Mouse (Mus musculus): Measurements from ENCODE around the gene Ccdc12. TPM values are rescaled to one million over a fixed set of nuclear protein-coding genes. Genes with fewer than 3 reads are reported as not detected.

Gene Ccdc12
- polyA plus RNA-seq, 1 experiment from 2014 or later, result 106 TPM

DNA sequence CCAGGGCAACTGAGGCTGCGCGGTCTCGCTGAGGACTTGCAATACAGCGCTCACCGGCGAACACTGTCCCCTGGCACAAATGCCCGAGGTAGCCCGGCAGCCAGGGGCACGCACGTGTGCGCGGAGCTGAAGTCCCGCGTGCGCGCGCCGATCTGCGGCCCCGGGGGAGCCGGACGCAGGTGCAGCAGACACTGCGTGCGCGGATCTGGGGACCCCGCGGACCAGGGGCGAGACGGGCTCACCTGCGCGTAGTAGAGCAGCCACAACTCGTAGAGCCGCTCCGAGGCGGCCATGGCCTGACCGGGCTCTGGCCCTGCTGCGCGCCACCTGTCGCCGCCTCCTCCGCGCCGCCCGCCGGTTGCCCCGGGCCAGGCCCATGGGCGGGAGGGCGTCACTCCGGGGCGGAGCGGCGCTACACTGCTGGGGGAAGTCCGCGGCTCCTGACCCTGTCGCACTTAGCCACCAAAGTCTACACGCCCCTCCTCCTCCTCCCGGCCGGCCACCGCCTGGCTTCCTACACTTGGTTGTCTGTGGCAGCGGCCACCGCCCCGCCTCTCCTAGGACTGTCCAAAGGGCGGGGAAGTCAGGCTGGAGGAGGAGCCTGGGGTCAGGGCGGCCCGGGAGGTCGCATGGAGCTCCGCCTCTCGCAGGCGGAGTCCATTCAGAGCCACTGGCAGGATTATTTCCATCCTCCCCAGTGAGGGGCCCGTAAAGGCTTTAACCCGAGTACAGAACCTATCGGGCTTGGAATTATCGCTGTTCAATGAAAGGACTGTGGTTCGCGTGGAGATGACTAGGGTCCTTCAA lies 2.4 kb upstream of the Ccdc12 start, which contains the start of gene Nbeal2:
Gene Nbeal2, minus strand, starts transcription at position 507 of the 807 bp plus-strand sequence.
- Histone ChIP-seq H3K9me3 (ENCODE audit: control insufficient read depth, low read length) (no peaks in the 10 kb centered on the region), H3K4me2 (ENCODE audit: low read length) (peak within 1 kb of the TSS; percentile 98), H3K9ac (replicated peaks; ENCODE audit: low read length) (peak within 1 kb of the TSS; percentile 67), H3K27ac (replicated peaks; ENCODE audit: low read depth, low read length) (0 out of 2 replicates have a peak within 1 kb of the TSS, but pooled peaks have one; percentile 26), H3K27me3 (ENCODE audit: control insufficient read depth, insufficient read depth, low read length) (peaks cover 12% of the 10 kb centered on the region; the same call in 1 of the 2 replicates), H3K36me3 (ENCODE audit: control insufficient read depth, insufficient read depth, low read length) (no peaks in the 10 kb centered on the region), H3K4me3 (replicated peaks; ENCODE audit: low read depth, low read length) (peak within 1 kb of the TSS; percentile 70), H3K4me1 (ENCODE audit: control insufficient read depth, insufficient read depth, low read length) (peaks cover 47% of the 10 kb centered on the region)
- WGBS, result under 1% methylated on average over 74 of the region's 75 CpGs
- ATAC-seq (ENCODE audit: low FRiP score, low TSS enrichment), result peak; percentile 68
- DNase-seq, result peak; percentile 83

DNA sequence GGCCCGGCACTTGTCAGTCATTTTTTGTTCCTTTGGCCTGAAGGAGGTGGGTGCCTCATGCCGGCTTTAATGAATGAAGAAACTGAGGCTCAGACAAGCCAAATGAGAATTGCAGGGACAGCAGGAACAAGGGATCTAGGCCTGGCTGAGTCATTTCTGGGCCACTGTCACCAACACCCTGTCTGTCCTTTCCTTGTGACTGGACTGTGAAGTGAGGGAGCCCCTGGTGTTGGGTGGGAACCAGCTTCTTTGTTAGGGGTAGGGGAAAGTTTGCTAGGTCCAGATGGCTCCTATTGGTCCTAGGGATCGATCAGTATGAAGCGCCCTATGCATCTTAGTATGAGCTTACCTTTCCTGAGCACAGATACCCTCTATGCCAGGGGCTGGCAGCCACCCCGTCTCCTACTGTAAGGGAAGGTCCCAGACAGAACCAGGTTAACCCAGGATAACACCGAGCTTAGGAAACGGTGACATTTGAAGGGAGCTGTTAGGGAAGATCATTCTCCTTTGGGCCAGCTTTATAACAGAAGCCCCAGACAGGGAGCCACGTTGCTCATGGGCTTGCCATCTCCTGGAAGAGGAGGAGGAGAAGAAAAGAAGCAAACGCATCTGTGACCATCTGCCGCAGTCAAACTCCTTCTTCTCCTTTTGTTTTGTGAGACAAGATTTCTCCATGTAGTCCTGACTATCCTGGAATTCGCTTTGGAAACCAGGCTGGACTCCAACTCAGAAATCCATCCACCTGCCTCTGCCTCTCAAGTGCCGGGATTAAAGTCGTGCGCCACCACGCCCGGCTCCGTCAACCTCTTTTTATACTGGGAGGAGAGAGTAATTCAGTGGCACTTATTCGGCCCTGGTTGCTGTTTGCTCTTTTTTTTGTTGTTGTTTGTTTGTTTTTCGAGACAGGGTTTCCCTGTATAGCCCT lies 1.3 kb upstream of the Ccdc12 start:
- H3K9ac ChIP-seq (replicated peaks; ENCODE audit: low read length), result peak overlapping the region; percentile 67; the same call in 1 of the 2 replicates
- ATAC-seq (ENCODE audit: low FRiP score, low TSS enrichment) (no peak), DNase-seq (no peak)
- WGBS, result 80% methylated on average over 19 of the region's 19 CpGs
- H3K4me2 ChIP-seq (ENCODE audit: low read length), result peak overlapping the region; percentile 98
- H3K36me3 ChIP-seq (ENCODE audit: control insufficient read depth, insufficient read depth, low read length), result no peaks in the 10 kb centered on the region
- H3K9me3 ChIP-seq (ENCODE audit: control insufficient read depth, low read length), result no peaks in the 10 kb centered on the region
- peaks cover 12% of the 10 kb centered on the region; the same call in 1 of the 2 replicates for H3K27me3 ChIP-seq (ENCODE audit: control insufficient read depth, insufficient read depth, low read length)
- H3K4me1 ChIP-seq (ENCODE audit: control insufficient read depth, insufficient read depth, low read length), result peaks cover 36% of the 10 kb centered on the region
- no peak overlapping the region for H3K27ac ChIP-seq (replicated peaks; ENCODE audit: low read depth, low read length)
- H3K4me3 ChIP-seq (replicated peaks; ENCODE audit: low read depth, low read length), result peak overlapping the region; percentile 70; the same call in 1 of the 2 replicates

DNA sequence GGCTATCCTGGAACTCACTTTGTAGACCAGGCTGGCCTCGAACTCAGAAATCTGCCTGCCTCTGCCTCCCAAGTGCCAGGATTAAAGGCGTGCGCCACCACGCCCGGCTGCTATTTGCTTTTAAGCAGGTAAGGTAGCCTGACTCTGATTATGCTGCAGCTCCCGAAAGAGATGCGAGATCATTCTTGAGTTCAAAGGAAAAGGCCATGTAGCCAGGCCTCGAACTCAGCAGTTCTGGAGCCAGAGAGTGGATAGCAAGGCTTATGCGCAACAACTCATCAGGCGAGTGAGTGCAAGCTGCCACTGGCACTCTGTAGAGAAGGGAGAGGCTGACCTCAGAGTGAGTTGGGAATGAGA lies 674 bp upstream of the Ccdc12 start:
- no peak for DNase-seq
- no peak for ATAC-seq (ENCODE audit: low FRiP score, low TSS enrichment)
- Histone ChIP-seq H3K27ac (replicated peaks; ENCODE audit: low read depth, low read length) (peak overlapping the region; percentile 89), H3K4me2 (ENCODE audit: low read length) (peak overlapping the region; percentile 69), H3K9me3 (ENCODE audit: control insufficient read depth, low read length) (no peaks in the 10 kb centered on the region), H3K9ac (replicated peaks; ENCODE audit: low read length) (peak overlapping the region; percentile 40), H3K4me3 (replicated peaks; ENCODE audit: low read depth, low read length) (peak overlapping the region; percentile 58), H3K27me3 (ENCODE audit: control insufficient read depth, insufficient read depth, low read length) (peaks cover 12% of the 10 kb centered on the region; the same call in 1 of the 2 replicates), H3K36me3 (ENCODE audit: control insufficient read depth, insufficient read depth, low read length) (no peaks in the 10 kb centered on the region), H3K4me1 (ENCODE audit: control insufficient read depth, insufficient read depth, low read length) (peaks cover 30% of the 10 kb centered on the region)
- 83% methylated on average over 10 of the region's 10 CpGs for WGBS

DNA sequence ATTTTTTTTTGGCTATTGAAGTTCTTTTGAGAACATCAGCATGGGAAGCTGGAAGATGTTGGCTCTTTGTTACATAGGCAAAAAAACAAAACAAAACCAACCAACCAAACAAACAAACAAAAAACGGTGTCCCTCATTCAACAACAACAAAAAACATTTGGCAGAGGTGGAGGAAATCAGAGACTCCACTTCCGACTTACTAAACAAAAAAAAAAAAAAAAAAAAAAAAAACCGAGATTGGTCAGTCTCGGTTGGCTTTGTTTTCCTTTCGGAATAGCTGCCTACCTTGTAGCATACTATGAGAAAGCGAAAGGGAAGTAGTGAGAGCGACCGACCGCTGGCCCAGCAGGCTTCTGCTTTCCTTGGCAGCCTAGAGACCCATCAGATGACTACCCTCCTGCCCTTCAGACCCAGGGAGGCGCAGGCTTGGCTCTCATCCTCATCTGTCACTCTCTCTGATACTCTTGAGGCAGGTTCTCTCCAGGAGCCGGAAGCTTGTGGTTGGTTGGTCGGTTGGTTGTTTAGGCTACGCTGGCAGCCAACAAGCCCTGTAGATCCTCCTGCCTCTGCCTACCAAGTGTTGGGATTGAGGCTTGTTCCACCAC lies 1.3 kb downstream of the Ccdc12 start:
- H3K9me3 ChIP-seq (ENCODE audit: control insufficient read depth, low read length), result no peaks in the 10 kb centered on the region
- ATAC-seq (ENCODE audit: low FRiP score, low TSS enrichment) (no peak), DNase-seq (no peak)
- 0 out of 2 replicates have a peak overlapping the region, but pooled peaks have one; percentile 71 for H3K9ac ChIP-seq (replicated peaks; ENCODE audit: low read length)
- H3K36me3 ChIP-seq (ENCODE audit: control insufficient read depth, insufficient read depth, low read length), result no peaks in the 10 kb centered on the region
- peaks cover 29% of the 10 kb centered on the region for H3K4me1 ChIP-seq (ENCODE audit: control insufficient read depth, insufficient read depth, low read length)
- peak overlapping the region; percentile 58 for H3K4me3 ChIP-seq (replicated peaks; ENCODE audit: low read depth, low read length)
- H3K4me2 ChIP-seq (ENCODE audit: low read length), result peak overlapping the region; percentile 69
- H3K27me3 ChIP-seq (ENCODE audit: control insufficient read depth, insufficient read depth, low read length), result peaks cover 8% of the 10 kb centered on the region; the same call in 1 of the 2 replicates
- no peak overlapping the region for H3K27ac ChIP-seq (replicated peaks; ENCODE audit: low read depth, low read length)
- WGBS, result 84% methylated on average over 13 of the region's 13 CpGs

DNA sequence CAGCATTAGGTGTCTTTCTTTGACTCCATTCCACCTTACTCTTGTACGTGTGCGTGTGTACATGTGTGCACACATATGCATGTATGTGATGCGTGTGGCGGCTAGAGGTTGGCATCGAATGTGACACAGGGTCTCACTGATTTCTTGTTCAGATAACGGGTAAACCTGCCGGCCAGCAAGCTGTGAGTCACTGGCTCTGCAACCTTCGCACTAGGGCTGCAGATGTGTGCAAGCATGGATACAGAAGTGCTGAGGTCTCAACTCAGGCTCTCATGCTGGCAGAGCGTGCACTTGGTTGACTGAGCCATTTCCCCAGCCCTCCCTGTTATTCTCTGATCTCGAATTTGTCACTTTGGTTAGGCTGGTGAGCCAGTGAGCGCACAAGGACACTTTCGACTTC lies 3.2 kb downstream of the Ccdc12 start:
- H3K4me1 ChIP-seq (ENCODE audit: control insufficient read depth, insufficient read depth, low read length), result peaks cover 17% of the 10 kb centered on the region
- H3K27me3 ChIP-seq (ENCODE audit: control insufficient read depth, insufficient read depth, low read length), result no peaks in the 10 kb centered on the region
- H3K36me3 ChIP-seq (ENCODE audit: control insufficient read depth, insufficient read depth, low read length), result no peaks in the 10 kb centered on the region
- no peak overlapping the region for H3K9ac ChIP-seq (replicated peaks; ENCODE audit: low read length)
- no peak overlapping the region for H3K27ac ChIP-seq (replicated peaks; ENCODE audit: low read depth, low read length)
- H3K4me2 ChIP-seq (ENCODE audit: low read length), result no peak overlapping the region
- DNase-seq (no peak), ATAC-seq (ENCODE audit: low FRiP score, low TSS enrichment) (no peak)
- no peak overlapping the region for H3K4me3 ChIP-seq (replicated peaks; ENCODE audit: low read depth, low read length)
- H3K9me3 ChIP-seq (ENCODE audit: control insufficient read depth, low read length), result no peaks in the 10 kb centered on the region
- 97% methylated on average over 12 of the region's 12 CpGs for WGBS

DNA sequence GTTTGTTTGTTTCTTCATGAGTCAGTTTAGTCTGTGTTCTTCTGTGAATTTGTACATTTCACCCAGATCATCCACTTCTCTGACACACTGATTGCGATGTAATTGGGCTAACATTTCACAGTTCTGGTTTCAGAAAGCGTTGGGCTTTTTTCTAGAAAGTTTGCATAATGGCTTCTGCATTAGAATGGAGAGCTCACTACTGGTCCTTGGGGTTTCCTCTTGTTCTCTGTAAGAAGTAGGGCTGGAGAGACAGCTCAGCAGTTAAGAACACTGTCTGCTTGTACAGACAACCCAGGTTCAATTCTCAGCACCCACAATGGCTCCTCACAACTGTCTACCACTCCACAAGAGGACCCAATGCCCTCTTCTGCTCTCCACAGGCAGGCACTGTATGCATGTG lies 3.9 kb downstream of the Ccdc12 start:
- H3K4me1 ChIP-seq (ENCODE audit: control insufficient read depth, insufficient read depth, low read length), result peaks cover 19% of the 10 kb centered on the region
- no peak overlapping the region for H3K9ac ChIP-seq (replicated peaks; ENCODE audit: low read length)
- no peak overlapping the region for H3K4me2 ChIP-seq (ENCODE audit: low read length)
- H3K27me3 ChIP-seq (ENCODE audit: control insufficient read depth, insufficient read depth, low read length), result no peaks in the 10 kb centered on the region
- no peaks in the 10 kb centered on the region for H3K36me3 ChIP-seq (ENCODE audit: control insufficient read depth, insufficient read depth, low read length)
- no peaks in the 10 kb centered on the region for H3K9me3 ChIP-seq (ENCODE audit: control insufficient read depth, low read length)
- H3K4me3 ChIP-seq (replicated peaks; ENCODE audit: low read depth, low read length), result no peak overlapping the region
- WGBS, result 88% methylated on average over 2 of the region's 2 CpGs
- H3K27ac ChIP-seq (replicated peaks; ENCODE audit: low read depth, low read length), result no peak overlapping the region
- ATAC-seq (ENCODE audit: low FRiP score, low TSS enrichment) (no peak), DNase-seq (no peak)

DNA sequence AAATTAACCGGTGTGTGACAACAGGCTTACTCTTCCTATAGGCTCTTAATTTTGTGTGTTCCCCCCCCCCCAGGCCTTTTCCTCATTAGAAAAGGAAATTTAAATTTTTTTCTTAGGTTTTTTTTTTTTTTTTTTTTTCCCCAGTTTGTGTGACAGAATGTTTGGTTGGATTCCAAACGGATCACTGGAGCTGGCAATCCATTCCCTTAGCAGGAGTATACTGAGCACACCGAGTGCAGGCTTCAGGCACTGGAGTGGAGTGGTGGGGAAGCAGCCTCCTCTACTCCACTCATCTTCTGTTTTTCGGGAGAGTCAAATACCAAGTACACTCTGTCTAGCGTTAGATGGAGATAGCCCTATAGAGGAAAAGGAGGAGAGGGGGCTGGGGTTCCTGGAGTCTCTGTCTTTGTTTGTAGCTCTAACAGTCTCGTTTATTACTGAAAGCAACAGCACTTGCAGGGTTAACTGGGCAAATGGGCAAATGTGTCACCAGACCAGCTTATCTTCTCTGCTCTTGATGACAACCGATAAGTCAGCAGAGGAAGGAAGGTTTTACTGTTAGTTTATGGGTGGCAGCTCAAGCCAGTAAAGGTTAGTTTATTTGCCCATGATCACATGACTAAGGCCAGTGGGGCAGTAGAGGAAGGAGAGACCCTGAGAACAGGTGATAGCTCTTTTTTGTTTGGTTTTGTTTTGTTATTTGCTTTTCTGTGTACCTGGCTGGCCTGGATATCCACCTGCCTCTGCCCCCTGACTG lies 4.7 kb downstream of the Ccdc12 start:
- ATAC-seq (ENCODE audit: low FRiP score, low TSS enrichment) (no peak), DNase-seq (no peak)
- no peak overlapping the region for H3K9ac ChIP-seq (replicated peaks; ENCODE audit: low read length)
- no peaks in the 10 kb centered on the region for H3K9me3 ChIP-seq (ENCODE audit: control insufficient read depth, low read length)
- no peak overlapping the region for H3K27ac ChIP-seq (replicated peaks; ENCODE audit: low read depth, low read length)
- no peak overlapping the region for H3K4me2 ChIP-seq (ENCODE audit: low read length)
- WGBS, result 88% methylated on average over 7 of the region's 7 CpGs
- H3K4me1 ChIP-seq (ENCODE audit: control insufficient read depth, insufficient read depth, low read length), result peaks cover 18% of the 10 kb centered on the region; the same call in 1 of the 2 replicates
- no peaks in the 10 kb centered on the region for H3K36me3 ChIP-seq (ENCODE audit: control insufficient read depth, insufficient read depth, low read length)
- H3K4me3 ChIP-seq (replicated peaks; ENCODE audit: low read depth, low read length), result no peak overlapping the region
- H3K27me3 ChIP-seq (ENCODE audit: control insufficient read depth, insufficient read depth, low read length), result no peaks in the 10 kb centered on the region

DNA sequence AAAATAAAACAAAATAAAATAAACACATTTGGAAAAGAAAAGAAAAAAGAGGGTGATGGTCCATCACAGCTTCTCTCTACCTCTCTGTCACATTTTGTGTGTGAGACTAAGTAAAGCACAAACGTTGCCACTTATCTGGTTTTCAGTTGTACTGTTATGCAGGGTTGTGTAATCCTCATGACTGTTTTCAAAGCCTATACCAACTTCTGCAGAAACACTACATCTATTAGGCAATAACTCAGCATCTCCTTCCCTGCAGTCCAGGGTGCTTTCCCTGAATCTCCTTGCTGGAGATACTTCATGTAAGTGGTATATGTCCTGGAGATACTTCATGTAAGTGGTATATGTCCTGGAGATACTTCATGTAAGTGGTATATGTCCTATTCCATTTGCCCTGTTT lies 6.5 kb downstream of the Ccdc12 start:
- no peak overlapping the region for H3K27ac ChIP-seq (replicated peaks; ENCODE audit: low read depth, low read length)
- DNase-seq, result no peak
- H3K27me3 ChIP-seq (ENCODE audit: control insufficient read depth, insufficient read depth, low read length), result no peaks in the 10 kb centered on the region
- H3K36me3 ChIP-seq (ENCODE audit: control insufficient read depth, insufficient read depth, low read length), result no peaks in the 10 kb centered on the region
- WGBS, result 85% methylated on average over 1 of the region's 1 CpGs
- H3K4me2 ChIP-seq (ENCODE audit: low read length), result no peak overlapping the region
- peaks cover 16% of the 10 kb centered on the region; the same call in 1 of the 2 replicates for H3K4me1 ChIP-seq (ENCODE audit: control insufficient read depth, insufficient read depth, low read length)
- H3K9me3 ChIP-seq (ENCODE audit: control insufficient read depth, low read length), result no peaks in the 10 kb centered on the region
- no peak for ATAC-seq (ENCODE audit: low FRiP score, low TSS enrichment)
- no peak overlapping the region for H3K4me3 ChIP-seq (replicated peaks; ENCODE audit: low read depth, low read length)
- no peak overlapping the region for H3K9ac ChIP-seq (replicated peaks; ENCODE audit: low read length)

All from midbrain, embryonic 14.5 days (tissue).